Mouse (Mus musculus): ENCODE measurements around the gene Plxna4. TPM values are rescaled to one million over a fixed set of nuclear protein-coding genes. Genes with fewer than 3 reads are reported as not detected.

Plxna4 gene
- polyA plus RNA-seq, 1 experiment, result 0.05 TPM

GRCm38 (mm10) chr6:32105547-32106275 lies 482.3 kb downstream of the Plxna4 start:
- Histone ChIP-seq H3K4me3 (ENCODE audit: insufficient read depth, low read length) (no peak overlapping the region), H3K4me1 (ENCODE audit: control insufficient read depth, insufficient read depth, low read length) (no peaks in the 10 kb centered on the region), H3K27ac (ENCODE audit: insufficient read depth, low read depth, low read length) (no peak overlapping the region)
- TF ChIP-seq POLR2A (IDR thresholded peaks at IDR 0.05; ENCODE audit: borderline replicate concordance, low read depth, low read length), result no peak
- TF ChIP-seq CTCF (IDR thresholded peaks at IDR 0.05; ENCODE audit: low read depth, low read length), result no peak
